Mouse (Mus musculus) liver, postnatal 0 days (tissue): ENCODE measurements around the gene Glcci1.

ENCODE experiments used
- CTCF ChIP-seq: sonication (generic); IDR thresholded peaks from 2 replicates; pipeline ENCODE4 v1.5.1; 2016; ENCODE audit warnings: antibody characterized with exemption, low read depth
- EP300 ChIP-seq: IDR thresholded peaks from 2 replicates; pipeline ENCODE4 v1.6.1; 2016; ENCODE audit warnings: antibody characterized with exemption, low read depth, mild to moderate bottlenecking

GRCm38 (mm10) chr6:8630531-8630930, 121.1 kb downstream of the Glcci1 start:
- TF ChIP-seq CTCF, result no peak
- TF ChIP-seq EP300, result no peak
